ENCODE assay signal across 8 mouse cellular contexts in the genomic region with DNA sequence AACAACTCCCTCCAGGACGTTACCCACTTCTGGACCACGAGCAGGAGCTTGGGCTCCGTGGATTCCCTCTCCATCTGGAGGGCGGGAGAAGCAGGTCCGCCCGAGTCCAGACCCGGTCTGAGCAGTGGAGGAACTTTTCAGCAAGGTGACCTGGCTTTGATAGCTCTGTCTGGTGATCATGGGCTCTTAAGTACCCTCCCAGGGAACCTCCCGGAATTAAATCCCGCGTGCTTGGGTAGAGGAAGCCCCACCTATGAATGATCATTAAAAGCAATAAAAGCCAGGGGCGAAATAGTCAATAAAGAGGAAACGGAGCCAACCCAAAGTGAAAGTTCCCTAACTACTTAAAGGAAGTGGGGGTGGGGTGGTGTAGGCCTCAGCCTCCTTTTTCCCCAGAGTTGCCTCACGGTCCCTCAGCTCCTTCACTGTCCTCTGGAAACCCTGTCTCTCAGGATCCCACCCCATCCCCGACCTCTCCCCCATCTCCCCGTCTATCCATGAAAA. TPM values are rescaled to one million over a fixed set of nuclear protein-coding genes. Genes with fewer than 3 reads are reported as not detected.
A peak's percentile ranks its signal among the peaks of the same experiment; 100 is the strongest.
DNase-seq lines count a peak whose midpoint lies in the region; ATAC-seq lines count a peak whose summit lies in the region.

No protein-coding gene starts in this region.

- no peak for DNase-seq in kidney, postnatal 4 days
- DNase-seq in urinary bladder, postnatal 4 days (ENCODE audit: low spot score in 2 of 2), result no peak
- no peak for DNase-seq in layer of hippocampus, adult 18-20 months (ENCODE audit: low spot score in 2 of 2)
- DNase-seq in thymus, postnatal 25 days, result no peak

- H3K36me3 ChIP-seq in kidney, embryonic 16.5 days (ENCODE audit: insufficient read depth, low read length), result no peaks in the 10 kb centered on the region
- no peaks in the 10 kb centered on the region for H3K36me3 ChIP-seq in hindbrain, embryonic 13.5 days
- H3K36me3 ChIP-seq in megakaryocyte, embryonic 14.5 days (replicated peaks; ENCODE audit: low read length), result no peaks in the 10 kb centered on the region

- H3K4me1 ChIP-seq in kidney, embryonic 16.5 days (ENCODE audit: insufficient read depth, low read length), result peaks cover 38% of the 10 kb centered on the region
- peaks cover 43% of the 10 kb centered on the region for H3K4me1 ChIP-seq in hindbrain, embryonic 13.5 days (replicated peaks)
- peaks cover 52% of the 10 kb centered on the region for H3K4me1 ChIP-seq in megakaryocyte, embryonic 14.5 days

- 16% methylated on average over 15 of the region's 15 CpGs for WGBS in kidney, embryonic 16.5 days
- WGBS in hindbrain, embryonic 13.5 days, result 29% methylated on average over 15 of the region's 15 CpGs

- no peaks in the 10 kb centered on the region for H3K9me3 ChIP-seq in kidney, embryonic 16.5 days (ENCODE audit: low read length)
- no peaks in the 10 kb centered on the region for H3K9me3 ChIP-seq in hindbrain, embryonic 13.5 days
- no peaks in the 10 kb centered on the region for H3K9me3 ChIP-seq in megakaryocyte, embryonic 14.5 days

- H3K27ac ChIP-seq in kidney, embryonic 16.5 days (ENCODE audit: low read length), result peak overlapping the region; percentile 94
- peak overlapping the region; percentile 97 for H3K27ac ChIP-seq in hindbrain, embryonic 13.5 days

- peak overlapping the region; percentile 84 for H3K9ac ChIP-seq in kidney, embryonic 16.5 days (replicated peaks; ENCODE audit: low read length)
- H3K9ac ChIP-seq in hindbrain, embryonic 13.5 days, result peak overlapping the region; percentile 60

- peak overlapping the region; percentile 82 for H3K4me2 ChIP-seq in kidney, embryonic 16.5 days (replicated peaks; ENCODE audit: low read depth, low read length)
- peak overlapping the region; percentile 67 for H3K4me2 ChIP-seq in hindbrain, embryonic 13.5 days

- H3K27me3 ChIP-seq in kidney, embryonic 16.5 days (ENCODE audit: insufficient read depth, low read length), result no peaks in the 10 kb centered on the region
- no peaks in the 10 kb centered on the region for H3K27me3 ChIP-seq in hindbrain, embryonic 13.5 days
- peaks cover 26% of the 10 kb centered on the region for H3K27me3 ChIP-seq in megakaryocyte, embryonic 14.5 days (replicated peaks)

- 0 out of 2 replicates have a peak, but pooled peaks have one; percentile 0 for ATAC-seq in kidney, embryonic 16.5 days (ENCODE audit: low FRiP score, low TSS enrichment)
- peak; percentile 38 for ATAC-seq in activated CD4-positive, CD25-positive, alpha-beta regulatory T cell, adult 4 months
- ATAC-seq in hindbrain, embryonic 13.5 days (ENCODE audit: low FRiP score), result peak; percentile 21; the same call in 1 of the 2 replicates

- peak overlapping the region; percentile 84 for H3K4me3 ChIP-seq in kidney, embryonic 16.5 days (ENCODE audit: low read length)
- peak overlapping the region; percentile 89 for H3K4me3 ChIP-seq in hindbrain, embryonic 13.5 days
- H3K4me3 ChIP-seq in megakaryocyte, embryonic 14.5 days (replicated peaks), result peak overlapping the region; percentile 97

RNA-seq across cellular contexts. Expression of gene Cdc42ep4, which starts 0.5 kb away (rescaled TPM):
- 73.9 and 74.5 TPM in 2 replicates for polyA plus RNA-seq in kidney, embryonic 16.5 days (2015; fragmentation: Nextera tagmentation; extraction: Ambion mirVana)
- 1 to 10 TPM; 2.4 to 2.5 TPM for polyA plus RNA-seq in activated CD4-positive, CD25-positive, alpha-beta regulatory T cell, adult 4 months (2017; shearing (Covaris generic))
- 73.0 and 73.7 TPM in 2 replicates for polyA plus RNA-seq in hindbrain, embryonic 13.5 days (2015; fragmentation: Nextera tagmentation; extraction: Ambion mirVana)
- 2.9 and 9.4 TPM in 2 replicates for polyA plus RNA-seq in megakaryocyte, embryonic 14.5 days (2012; ENCODE audit: insufficient read depth, low replicate concordance)
- total RNA-seq in layer of hippocampus, adult 18-20 months (2021), result 10 to 100 TPM; 32.4 to 32.7 TPM

RNA-seq across cellular contexts. Expression of gene Cpsf4l, which starts 42.4 kb away (rescaled TPM):
- 1.3 and 1.4 TPM in 2 replicates for polyA plus RNA-seq in kidney, embryonic 16.5 days (2015; fragmentation: Nextera tagmentation; extraction: Ambion mirVana)
- under 1 TPM in 1 of 2 experiments, not detected in 1; 0.45 TPM for polyA plus RNA-seq in activated CD4-positive, CD25-positive, alpha-beta regulatory T cell, adult 4 months (2017; shearing (Covaris generic))
- 0.48 and 0.52 TPM in 2 replicates for polyA plus RNA-seq in hindbrain, embryonic 13.5 days (2015; fragmentation: Nextera tagmentation; extraction: Ambion mirVana)
- polyA plus RNA-seq in megakaryocyte, embryonic 14.5 days (2012; ENCODE audit: insufficient read depth, low replicate concordance), result not detected in 2 replicates
- total RNA-seq in layer of hippocampus, adult 18-20 months (2021), result not detected
